Mouse (Mus musculus): ENCODE measurements around the gene Asb12. TPM values are rescaled to one million over a fixed set of nuclear protein-coding genes. Genes with fewer than 3 reads are reported as not detected.
"Not testable (repeated sequence)": the region's sequence is repeated elsewhere in the genome, so short reads cannot be mapped to it uniquely, and the experiment has no call there.

The Asb12 gene
- polyA plus RNA-seq (2015; fragmentation: Nextera tagmentation; extraction: Ambion mirVana): 0.52 and 0.82 TPM in 2 replicates

DNA sequence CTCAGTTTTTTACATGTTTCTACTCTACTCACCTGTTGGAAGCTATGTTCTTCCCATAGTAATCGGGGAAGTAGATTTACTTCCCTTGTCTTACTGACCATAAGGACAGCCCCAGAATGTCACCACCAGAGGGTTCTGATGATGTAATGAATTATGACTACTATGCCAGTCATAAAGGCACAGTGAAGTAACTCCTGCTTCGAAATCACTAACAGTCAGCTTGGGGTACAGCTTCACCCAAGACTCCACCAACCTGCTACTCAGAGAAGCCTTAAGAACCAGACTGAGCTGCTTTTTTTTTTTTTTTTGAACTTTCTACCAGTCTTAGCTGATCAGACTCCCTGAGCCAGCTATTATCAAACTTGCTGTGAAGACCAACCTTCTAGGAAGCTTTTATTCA lies at the start of gene Asb12, which contains the start of gene Pfn5:
Gene Asb12, minus strand, starts transcription at position 101 of the 400 bp plus-strand sequence.
Gene Pfn5, plus strand, starts transcription at position 218 of the 400 bp plus-strand sequence.
- Histone ChIP-seq H3K4me3 (no peak within 1 kb of the TSS), H3K9ac (no peak within 1 kb of the TSS), H3K27me3 (replicated peaks) (no peaks in the 10 kb centered on the region), H3K4me2 (no peak within 1 kb of the TSS), H3K27ac (no peak within 1 kb of the TSS), H3K4me1 (no peaks in the 10 kb centered on the region), H3K36me3 (replicated peaks) (no peaks in the 10 kb centered on the region), H3K9me3 (no peaks in the 10 kb centered on the region)
- no peak for ATAC-seq (replicated peaks)
- WGBS: 86% methylated on average over 2 of the region's 2 CpGs

DNA sequence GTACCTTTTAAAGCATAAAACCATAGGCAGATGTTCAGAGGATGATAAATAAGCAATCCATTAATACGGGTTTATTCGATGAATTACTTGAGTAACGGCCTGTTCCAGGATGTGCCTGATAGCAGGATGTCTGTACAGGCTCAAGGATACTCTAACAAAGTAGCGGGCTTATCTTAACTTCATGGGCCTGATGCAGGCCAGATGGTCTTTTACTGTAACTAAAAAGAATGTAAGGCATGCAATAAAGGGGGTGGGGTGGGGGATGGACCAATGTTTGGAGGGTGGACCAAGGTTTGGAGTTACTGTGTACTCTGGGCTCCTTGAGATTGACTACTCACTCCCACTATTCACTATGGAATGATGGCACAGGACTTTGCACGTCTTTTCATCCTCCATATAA lies 42.8 kb upstream of the Asb12 start:
- H3K4me1 ChIP-seq: no peaks in the 10 kb centered on the region
- H3K4me2 ChIP-seq: no peak overlapping the region
- no peak overlapping the region for H3K27ac ChIP-seq
- H3K36me3 ChIP-seq (replicated peaks): no peaks in the 10 kb centered on the region
- ATAC-seq (replicated peaks): no peak
- no peaks in the 10 kb centered on the region for H3K27me3 ChIP-seq (replicated peaks)
- H3K9ac ChIP-seq: no peak overlapping the region
- H3K4me3 ChIP-seq: no peak overlapping the region
- 86% methylated on average over 5 of the region's 5 CpGs for WGBS
- no peaks in the 10 kb centered on the region for H3K9me3 ChIP-seq

DNA sequence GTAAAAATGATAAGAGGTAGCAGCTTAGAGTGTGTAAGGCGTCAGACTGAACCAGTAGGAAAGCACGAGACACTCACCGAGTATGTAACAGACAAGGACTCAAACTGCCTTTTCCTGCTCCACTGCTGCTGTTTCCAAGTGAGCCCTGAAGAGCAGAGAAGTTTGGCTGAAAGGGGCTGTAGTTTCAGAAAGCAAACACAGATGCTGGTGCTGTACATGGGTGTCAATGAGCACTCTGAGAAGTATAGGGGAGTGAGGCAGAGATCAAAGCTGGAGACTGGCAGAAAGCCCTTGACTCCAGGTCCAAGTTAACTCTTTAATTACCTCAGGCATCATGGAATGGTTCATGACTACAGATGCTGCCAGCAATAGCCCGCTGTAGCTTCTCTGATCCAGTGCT lies 3.5 kb downstream of the Asb12 start:
- no peaks in the 10 kb centered on the region for H3K9me3 ChIP-seq
- no peak overlapping the region for H3K4me3 ChIP-seq
- 79% methylated on average over 4 of the region's 4 CpGs for WGBS
- no peaks in the 10 kb centered on the region for H3K4me1 ChIP-seq
- H3K27ac ChIP-seq: no peak overlapping the region
- no peaks in the 10 kb centered on the region for H3K36me3 ChIP-seq (replicated peaks)
- no peak for ATAC-seq (replicated peaks)
- no peaks in the 10 kb centered on the region for H3K27me3 ChIP-seq (replicated peaks)
- no peak overlapping the region for H3K4me2 ChIP-seq
- H3K9ac ChIP-seq: no peak overlapping the region

DNA sequence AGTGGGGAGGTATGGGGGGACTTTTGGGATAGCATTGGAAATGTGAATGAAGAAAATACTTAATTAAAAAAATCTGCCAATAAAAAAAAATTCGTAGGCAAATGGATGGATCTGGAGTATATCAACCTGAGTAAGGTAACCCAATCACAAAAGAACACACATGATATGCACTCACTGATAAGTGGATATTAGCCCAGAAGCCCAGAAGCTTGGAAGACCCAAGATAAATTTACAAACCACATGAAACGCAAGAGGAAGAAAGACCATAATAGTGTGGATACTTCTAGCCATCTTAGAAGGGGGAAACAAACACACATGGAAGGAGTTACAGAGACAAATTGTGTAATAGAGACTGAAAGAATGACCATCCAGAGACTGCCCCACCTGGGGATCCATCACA lies 22.3 kb downstream of the Asb12 start:
- WGBS: 96% methylated on average over 2 of the region's 2 CpGs
- H3K27me3 ChIP-seq (replicated peaks); H3K36me3 ChIP-seq (replicated peaks); H3K27ac ChIP-seq; H3K4me2 ChIP-seq; H3K9ac ChIP-seq; H3K4me3 ChIP-seq; H3K9me3 ChIP-seq; H3K4me1 ChIP-seq; ATAC-seq (replicated peaks): not testable (repeated sequence)

DNA sequence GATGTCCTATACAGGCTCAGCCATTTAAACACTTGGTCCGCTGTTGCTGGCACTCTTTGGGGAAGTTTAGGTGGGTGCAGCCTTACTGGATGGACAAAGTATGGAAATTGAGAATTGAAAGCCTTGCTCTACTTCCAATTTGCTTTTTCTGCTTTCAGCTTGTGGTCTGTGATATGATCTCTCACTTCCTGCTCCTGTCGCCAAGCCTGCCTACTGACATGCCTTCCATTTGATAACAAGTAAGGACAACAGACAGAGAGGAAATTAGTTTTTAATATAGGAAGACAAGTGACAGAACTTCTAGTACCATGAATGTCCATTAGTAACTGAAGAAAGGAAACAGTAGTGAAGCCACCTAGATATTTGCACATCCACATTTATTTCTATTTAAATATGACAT lies 32.6 kb downstream of the Asb12 start:
- WGBS: 91% methylated on average over 2 of the region's 2 CpGs

DNA sequence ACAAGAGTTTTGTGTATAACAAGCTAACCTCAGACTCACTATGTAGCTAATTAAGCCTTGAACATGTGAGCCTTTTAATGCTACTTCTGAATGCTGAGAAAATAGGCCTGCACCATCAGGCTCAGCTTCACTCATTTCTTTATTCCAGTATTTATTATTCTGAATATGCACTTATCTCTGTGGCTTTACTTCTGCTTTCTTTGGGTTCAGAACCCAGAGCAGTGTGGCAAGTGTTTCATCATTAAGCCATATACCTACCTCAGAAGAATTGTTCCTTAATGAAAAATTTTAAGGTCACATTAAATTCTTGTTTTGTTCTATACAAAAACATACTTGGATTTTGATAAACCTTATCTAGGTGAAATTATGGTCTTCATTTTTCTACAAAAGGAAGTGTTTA lies 33.9 kb downstream of the Asb12 start:
- no peak for ATAC-seq (replicated peaks)
- H3K4me1 ChIP-seq: no peaks in the 10 kb centered on the region
- H3K27ac ChIP-seq: no peak overlapping the region
- H3K4me3 ChIP-seq: no peak overlapping the region
- H3K9ac ChIP-seq: no peak overlapping the region
- H3K4me2 ChIP-seq: no peak overlapping the region
- H3K36me3 ChIP-seq (replicated peaks): no peaks in the 10 kb centered on the region
- no peaks in the 10 kb centered on the region for H3K9me3 ChIP-seq
- H3K27me3 ChIP-seq (replicated peaks): no peaks in the 10 kb centered on the region

More for the DNA sequence above, 32.6 kb downstream of the Asb12 start:
- Histone ChIP-seq H3K4me3 (no peak overlapping the region), H3K27me3 (replicated peaks) (no peaks in the 10 kb centered on the region), H3K27ac (no peak overlapping the region), H3K4me1 (no peaks in the 10 kb centered on the region), H3K4me2 (no peak overlapping the region), H3K9me3 (no peaks in the 10 kb centered on the region), H3K9ac (no peak overlapping the region), H3K36me3 (replicated peaks) (no peaks in the 10 kb centered on the region)
- no peak for ATAC-seq (replicated peaks)

DNA sequence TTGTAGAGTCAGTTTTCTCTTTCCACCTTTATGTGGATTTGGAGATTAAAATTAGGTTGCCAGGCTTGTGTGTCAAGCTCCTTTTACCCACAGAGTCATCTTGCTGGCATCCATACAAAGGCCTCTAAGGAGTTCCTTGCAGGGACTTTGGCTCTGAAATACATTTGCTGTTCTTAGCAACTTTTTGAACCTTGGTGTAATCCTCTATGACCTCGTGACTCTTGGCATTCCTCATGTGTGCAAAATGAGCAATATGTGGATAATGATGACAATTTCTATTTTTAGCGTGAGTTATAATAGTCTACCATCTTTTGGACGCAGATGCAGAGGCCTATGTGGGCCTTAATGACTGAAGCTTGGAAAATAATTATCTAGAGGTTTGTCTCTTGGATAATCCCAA lies 100.6 kb downstream of the Asb12 start:
- Histone ChIP-seq H3K9ac (no peak overlapping the region), H3K27ac (no peak overlapping the region), H3K4me2 (no peak overlapping the region), H3K36me3 (replicated peaks) (no peaks in the 10 kb centered on the region), H3K4me3 (no peak overlapping the region), H3K27me3 (replicated peaks) (no peaks in the 10 kb centered on the region), H3K9me3 (no peaks in the 10 kb centered on the region), H3K4me1 (no peaks in the 10 kb centered on the region)
- 70% methylated on average over 3 of the region's 3 CpGs for WGBS
- ATAC-seq (replicated peaks): no peak

DNA sequence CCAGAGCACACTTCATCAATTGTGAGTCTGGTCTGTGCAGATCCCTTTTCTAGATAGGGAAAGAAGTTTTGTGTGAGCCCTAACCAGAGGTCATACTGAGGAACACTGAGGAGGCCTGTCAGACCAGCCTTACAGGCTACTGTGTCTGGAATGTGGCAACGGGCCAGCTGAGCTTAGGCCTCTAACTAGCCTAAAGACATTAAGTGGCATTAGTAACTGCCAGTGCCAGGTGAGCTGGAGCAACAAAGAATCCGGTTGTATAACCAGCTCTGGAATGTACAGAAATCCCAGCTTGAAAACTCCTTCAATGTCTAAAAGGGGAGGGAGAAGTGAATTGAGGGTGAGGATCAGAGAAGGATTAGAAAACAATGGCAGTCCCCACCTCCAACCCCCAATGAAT lies 111.9 kb downstream of the Asb12 start:
- no peaks in the 10 kb centered on the region for H3K9me3 ChIP-seq
- no peak overlapping the region for H3K27ac ChIP-seq
- peaks cover 17% of the 10 kb centered on the region for H3K4me1 ChIP-seq
- H3K36me3 ChIP-seq (replicated peaks): no peaks in the 10 kb centered on the region
- no peak overlapping the region for H3K4me3 ChIP-seq
- no peak overlapping the region for H3K9ac ChIP-seq
- no peaks in the 10 kb centered on the region for H3K27me3 ChIP-seq (replicated peaks)
- no peak for ATAC-seq (replicated peaks)
- no peak overlapping the region for H3K4me2 ChIP-seq
- 72% methylated on average over 2 of the region's 2 CpGs for WGBS

DNA sequence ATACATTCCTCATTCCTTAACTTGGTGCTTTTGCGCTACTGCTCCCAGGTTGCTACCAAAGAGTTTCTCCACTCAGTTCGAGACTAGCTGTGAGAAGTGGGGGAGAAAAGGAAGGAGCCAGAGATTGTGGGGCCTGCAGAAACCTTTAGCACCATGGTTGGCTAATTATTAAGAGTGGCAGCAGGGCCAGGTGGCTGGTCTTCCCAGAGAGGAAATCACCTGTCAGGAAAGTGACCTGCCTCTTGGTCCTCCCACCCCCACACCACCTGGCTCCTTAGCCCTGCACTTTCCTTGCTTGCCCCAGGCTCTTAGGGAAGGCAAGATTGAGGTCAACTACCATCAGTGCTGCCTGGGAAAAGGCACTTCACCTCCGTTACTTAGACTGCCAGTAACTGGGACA lies 112.6 kb downstream of the Asb12 start:
- peak; percentile 1; the same call in 1 of the 2 replicates for ATAC-seq (replicated peaks)

DNA sequence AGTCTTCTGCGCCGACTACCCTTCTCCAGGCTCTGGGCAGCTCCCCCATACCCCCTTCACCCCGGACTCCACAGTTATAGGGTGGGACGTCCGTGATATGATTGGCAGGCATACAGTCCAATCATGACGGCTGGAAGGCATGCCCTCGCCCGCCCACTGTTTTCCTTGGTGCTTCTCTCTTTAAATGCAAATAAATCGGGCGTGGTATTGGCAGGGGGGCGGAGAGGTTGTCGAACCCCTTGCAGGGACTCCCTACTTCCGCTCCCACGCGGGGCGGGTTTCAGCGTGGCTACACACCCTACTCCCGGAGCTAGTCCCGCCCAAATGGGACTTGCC lies 113.0 kb downstream of the Asb12 start, which contains the start of gene Amer1:
Gene Amer1, minus strand, starts transcription at position 97 of the 336 bp plus-strand sequence.
- no peaks in the 10 kb centered on the region for H3K27me3 ChIP-seq (replicated peaks)
- peak within 1 kb of the TSS; percentile 83 for H3K27ac ChIP-seq
- no peaks in the 10 kb centered on the region for H3K9me3 ChIP-seq
- WGBS: 11% methylated on average over 19 of the region's 19 CpGs
- ATAC-seq (replicated peaks): peak; percentile 99
- H3K36me3 ChIP-seq (replicated peaks): no peaks in the 10 kb centered on the region
- peak within 1 kb of the TSS; percentile 62 for H3K4me2 ChIP-seq
- peak within 1 kb of the TSS; percentile 65 for H3K9ac ChIP-seq
- peak within 1 kb of the TSS; percentile 64 for H3K4me3 ChIP-seq
- H3K4me1 ChIP-seq: peaks cover 17% of the 10 kb centered on the region

More for the DNA sequence above, 112.6 kb downstream of the Asb12 start:
- H3K4me3 ChIP-seq: peak overlapping the region; percentile 64
- H3K9me3 ChIP-seq: no peaks in the 10 kb centered on the region
- H3K27ac ChIP-seq: no peak overlapping the region
- H3K27me3 ChIP-seq (replicated peaks): no peaks in the 10 kb centered on the region
- H3K4me1 ChIP-seq: peaks cover 17% of the 10 kb centered on the region
- H3K9ac ChIP-seq: peak overlapping the region; percentile 65; the same call in 1 of the 2 replicates
- peak overlapping the region; percentile 62 for H3K4me2 ChIP-seq
- 41% methylated on average over 3 of the region's 3 CpGs for WGBS
- no peaks in the 10 kb centered on the region for H3K36me3 ChIP-seq (replicated peaks)

DNA sequence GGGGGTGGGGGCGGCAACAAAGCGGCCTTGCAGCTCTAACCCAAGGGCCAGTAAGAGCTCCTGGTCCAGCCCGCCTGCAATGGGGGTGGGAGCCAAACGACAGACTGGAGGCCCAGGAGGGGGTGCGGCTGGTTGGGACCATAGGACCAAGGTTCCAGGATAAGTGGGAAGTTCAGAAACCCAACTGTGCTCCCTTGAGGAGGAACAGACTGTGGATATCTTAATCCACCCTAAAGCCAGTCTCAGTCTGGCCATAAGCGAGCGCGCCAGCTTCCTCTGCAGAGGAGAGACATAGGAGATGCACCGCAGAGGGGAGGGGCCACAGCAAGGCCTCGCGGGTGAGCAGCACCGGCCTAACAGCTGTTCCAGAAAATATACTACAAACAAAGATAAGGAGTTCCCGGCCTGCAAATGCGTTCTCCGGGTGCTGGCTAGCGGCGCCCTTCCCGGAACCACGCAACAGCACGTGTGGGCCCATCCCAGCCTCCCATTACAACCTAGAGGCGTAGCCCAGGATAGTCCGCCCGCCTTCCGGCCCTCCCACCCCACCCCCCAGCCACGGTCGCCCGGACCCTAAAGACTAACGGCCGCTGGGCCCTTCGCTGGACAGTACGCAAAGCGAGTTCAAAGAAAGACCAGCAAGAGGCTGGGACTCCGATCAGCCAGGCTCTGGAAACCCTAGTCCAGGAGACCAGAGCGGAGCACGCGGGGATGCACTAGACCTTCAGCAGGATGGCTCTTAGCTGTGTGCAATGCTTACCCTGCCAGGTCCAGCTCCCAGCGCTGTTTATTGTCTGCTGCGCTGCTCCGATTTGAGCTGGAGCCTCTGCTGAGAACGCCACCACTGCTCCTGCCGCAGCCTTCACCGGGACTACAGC lies 113.7 kb downstream of the Asb12 start:
- H3K4me1 ChIP-seq: peaks cover 17% of the 10 kb centered on the region
- H3K9me3 ChIP-seq: no peaks in the 10 kb centered on the region
- peak overlapping the region; percentile 64 for H3K4me3 ChIP-seq
- peak overlapping the region; percentile 83 for H3K27ac ChIP-seq
- no peaks in the 10 kb centered on the region for H3K27me3 ChIP-seq (replicated peaks)
- WGBS: 24% methylated on average over 42 of the region's 42 CpGs
- peak overlapping the region; percentile 62 for H3K4me2 ChIP-seq
- H3K9ac ChIP-seq: peak overlapping the region; percentile 65
- no peaks in the 10 kb centered on the region for H3K36me3 ChIP-seq (replicated peaks)
- ATAC-seq (replicated peaks): peak; percentile 90

DNA sequence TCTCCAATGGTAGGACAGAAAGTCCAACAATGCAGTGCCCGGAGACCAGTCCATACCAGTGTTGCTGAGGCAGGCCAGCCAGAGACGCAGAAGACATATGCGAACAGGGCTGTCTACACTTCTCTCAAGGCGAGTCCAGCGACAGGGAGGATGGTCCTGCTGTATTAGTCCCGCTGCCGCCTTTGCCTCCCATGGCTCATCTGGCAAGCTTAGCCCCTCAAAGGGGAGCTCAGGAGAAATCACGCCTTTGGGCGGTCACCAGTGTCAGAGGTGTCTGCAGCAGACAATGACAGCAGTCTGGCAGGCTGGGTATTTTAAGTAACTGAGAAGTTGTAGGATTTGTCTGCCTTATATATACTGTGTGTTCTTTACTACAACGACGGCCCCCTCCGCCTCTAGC lies 114.4 kb downstream of the Asb12 start:
- ATAC-seq (replicated peaks): 0 out of 2 replicates have a peak, but pooled peaks have one; percentile 0
- Histone ChIP-seq H3K4me3 (peak overlapping the region; percentile 64), H3K36me3 (replicated peaks) (no peaks in the 10 kb centered on the region), H3K27me3 (replicated peaks) (no peaks in the 10 kb centered on the region), H3K27ac (peak overlapping the region; percentile 83), H3K9ac (peak overlapping the region; percentile 65), H3K4me1 (peaks cover 17% of the 10 kb centered on the region), H3K4me2 (peak overlapping the region; percentile 62), H3K9me3 (no peaks in the 10 kb centered on the region)
- 27% methylated on average over 12 of the region's 12 CpGs for WGBS

DNA sequence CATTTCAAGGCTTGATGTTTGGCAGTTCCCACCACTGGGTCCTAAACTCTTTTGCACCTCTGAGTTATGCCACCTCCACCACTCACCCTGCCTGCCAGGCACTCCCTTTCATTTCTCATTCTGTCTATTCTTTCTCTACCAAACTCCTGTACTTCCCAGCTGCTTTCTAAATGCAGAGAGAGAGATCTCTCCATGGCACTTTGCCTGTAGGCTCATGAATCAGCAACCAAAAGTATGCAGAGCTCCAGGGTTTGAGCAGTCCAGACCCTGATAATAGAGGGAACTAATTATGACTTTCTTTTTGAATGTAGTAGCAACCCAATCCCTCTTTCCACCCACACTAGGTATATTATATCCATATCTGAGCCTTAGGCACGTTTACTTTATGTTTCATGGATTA lies 115.5 kb downstream of the Asb12 start:
- no peak overlapping the region for H3K27ac ChIP-seq
- ATAC-seq (replicated peaks): no peak
- H3K4me1 ChIP-seq: peaks cover 17% of the 10 kb centered on the region
- WGBS: 55% methylated on average over 1 of the region's 1 CpGs
- H3K9ac ChIP-seq: no peak overlapping the region
- H3K4me3 ChIP-seq: no peak overlapping the region
- H3K4me2 ChIP-seq: peak overlapping the region; percentile 62
- no peaks in the 10 kb centered on the region for H3K36me3 ChIP-seq (replicated peaks)
- H3K9me3 ChIP-seq: no peaks in the 10 kb centered on the region
- H3K27me3 ChIP-seq (replicated peaks): no peaks in the 10 kb centered on the region

Measured in midbrain, embryonic 15.5 days (tissue).